Mouse (Mus musculus) olfactory bulb, adult 2 months (tissue): Measurements from ENCODE around the gene Trim50.

Source experiments
- CTCF ChIP-seq: fragments of 200-500 bp; IDR thresholded peaks from 2 replicates; pipeline ENCODE4 v1.5.1; 2012; ENCODE audit warnings: low read depth, mild to moderate bottlenecking, low read length, moderate library complexity; ENCODE audit not compliant: insufficient read depth
- POLR2A ChIP-seq: fragments of 200-500 bp; IDR thresholded peaks from 2 replicates; pipeline ENCODE4 v1.6.1; 2012; ENCODE audit warnings: mild to moderate bottlenecking, low read depth, low read length, moderate library complexity; ENCODE audit not compliant: insufficient read depth

DNA sequence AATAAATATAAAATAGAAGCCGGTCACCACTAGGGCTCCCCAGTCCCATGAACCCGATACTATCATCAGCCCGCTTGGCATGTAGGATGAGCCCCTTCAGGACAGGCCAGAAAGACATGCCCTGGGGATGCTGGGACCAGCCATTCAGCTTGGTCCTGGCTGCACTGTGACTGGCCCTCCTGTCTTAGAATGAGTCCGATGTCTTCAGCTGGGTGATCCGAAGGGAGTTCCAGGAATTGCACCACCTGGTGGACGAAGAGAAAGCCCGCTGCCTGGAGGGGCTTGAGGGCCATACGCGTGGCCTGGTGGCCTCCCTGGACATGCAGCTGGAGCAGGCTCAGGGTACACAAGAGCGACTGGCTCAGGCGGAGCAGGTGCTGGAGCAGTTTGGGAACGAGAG, 10.4 kb downstream of the Trim50 start:
- no peak for TF ChIP-seq POLR2A
- no peak; the same call in 1 of the 2 replicates for TF ChIP-seq CTCF
